Mouse (Mus musculus) telencephalon, adult 2 months (tissue): Measurements from ENCODE around the gene Gipc1.
A peak's percentile ranks its signal among the peaks of the same experiment; 100 is the strongest.

Source experiments
- DNase-seq: peaks from one replicate; pipeline ENCODE4 v3.0.0-alpha.2; 2011; ENCODE audit warnings: low read depth, low spot score

The Gipc1 gene

GRCm38 (mm10) chr8:83680603-83681002 is 28.1 kb downstream of the Gipc1 start:
- no peak for DNase-seq

- no peak for DNase-seq
Measured at GRCm38 (mm10) chr8:83681099-83681498, 28.6 kb downstream of the Gipc1 start.

- no peak for DNase-seq
Measured at GRCm38 (mm10) chr8:83684517-83684916, 32.0 kb downstream of the Gipc1 start.

- DNase-seq = no peak
Measured at GRCm38 (mm10) chr8:83689264-83689663, 36.8 kb downstream of the Gipc1 start.

GRCm38 (mm10) chr8:83693609-83694236 is 41.2 kb downstream of the Gipc1 start:
- DNase-seq = no peak

- DNase-seq = no peak
Measured at GRCm38 (mm10) chr8:83694369-83695160, 42.1 kb downstream of the Gipc1 start.

- DNase-seq = no peak
Measured at GRCm38 (mm10) chr8:83695351-83696106, 43.1 kb downstream of the Gipc1 start.

- DNase-seq = no peak
Measured at GRCm38 (mm10) chr8:83697374-83698220, 45.1 kb downstream of the Gipc1 start.

GRCm38 (mm10) chr8:83698291-83698660 is 45.8 kb downstream of the Gipc1 start:
- DNase-seq = no peak

- no peak for DNase-seq
Measured at GRCm38 (mm10) chr8:83698661-83699453, 46.4 kb downstream of the Gipc1 start, which contains the start of gene Pkn1. Gene Pkn1, minus strand, starts transcription at chr8:83699179.

GRCm38 (mm10) chr8:83699566-83699965 is 47.1 kb downstream of the Gipc1 start:
- DNase-seq = no peak

GRCm38 (mm10) chr8:83700423-83701085 is 48.1 kb downstream of the Gipc1 start:
- DNase-seq = no peak

- peak; percentile 68 for DNase-seq
Measured at GRCm38 (mm10) chr8:83703426-83703825, 50.9 kb downstream of the Gipc1 start.

GRCm38 (mm10) chr8:83706411-83706810 is 53.9 kb downstream of the Gipc1 start:
- DNase-seq = no peak

GRCm38 (mm10) chr8:83707554-83707953 is 55.1 kb downstream of the Gipc1 start:
- DNase-seq = no peak
